Mouse (Mus musculus) hindlimb bud, embryonic 11.5 days (tissue): Measurements from ENCODE around the gene Arhgef12.

Experiments used
- DNase-seq: peaks from one replicate; pipeline ENCODE4 v3.0.0-alpha.2; 2012; ENCODE audit warnings: low read depth, low spot score; ENCODE audit errors: extremely low spot score

Gene Arhgef12

DNA sequence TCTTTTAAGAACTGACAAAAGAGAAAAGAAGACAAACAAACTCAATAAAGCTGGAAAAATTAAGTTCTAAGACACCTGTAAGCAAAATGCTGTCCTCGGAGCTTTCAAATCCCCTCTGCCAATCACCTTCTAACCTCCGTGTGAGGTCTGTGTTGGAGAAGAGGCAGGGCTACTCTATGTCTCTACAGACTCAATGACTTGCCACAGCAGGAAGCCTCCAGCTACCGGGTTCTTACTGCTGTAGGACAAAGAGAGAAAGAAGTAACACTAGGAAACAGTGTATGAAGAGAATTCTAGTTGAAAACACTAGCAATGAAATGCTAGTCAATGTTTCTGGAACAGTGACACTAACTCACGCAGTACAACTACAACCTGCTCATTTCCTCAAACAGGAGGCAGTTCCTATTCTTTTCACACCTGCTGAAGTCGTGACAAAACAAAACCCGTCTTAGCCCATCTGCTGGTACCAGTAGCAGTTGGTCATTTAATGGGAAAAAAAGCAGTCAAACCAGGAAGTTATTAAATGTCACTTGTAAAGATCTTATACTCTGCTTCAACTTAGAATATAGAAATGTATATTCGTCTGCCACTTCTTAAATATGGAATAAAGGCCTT lies 23.5 kb downstream of the Arhgef12 start:
- no peak for DNase-seq

DNA sequence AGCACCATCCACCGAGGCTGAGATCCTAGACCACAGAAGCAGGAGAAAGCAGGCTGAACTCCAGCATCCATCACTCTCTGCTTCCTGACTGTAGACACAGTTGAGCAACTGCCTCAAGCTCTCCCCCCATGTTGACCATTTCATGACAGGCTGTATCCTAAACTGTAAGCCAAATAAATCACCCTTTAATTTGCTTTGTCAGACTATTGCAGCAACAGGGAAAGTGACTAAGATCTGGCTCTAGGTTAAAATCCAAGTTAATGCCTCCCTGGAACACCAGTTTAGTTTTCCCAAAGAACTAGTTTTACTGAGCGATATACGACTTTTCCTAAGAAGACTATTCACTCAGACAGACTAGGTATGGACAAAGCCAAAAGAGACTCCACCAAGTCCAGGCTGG lies 28.3 kb downstream of the Arhgef12 start:
- DNase-seq: no peak

GRCm38 (mm10) chr9:43076163-43076562 lies 30.9 kb downstream of the Arhgef12 start:
- no peak for DNase-seq

DNA sequence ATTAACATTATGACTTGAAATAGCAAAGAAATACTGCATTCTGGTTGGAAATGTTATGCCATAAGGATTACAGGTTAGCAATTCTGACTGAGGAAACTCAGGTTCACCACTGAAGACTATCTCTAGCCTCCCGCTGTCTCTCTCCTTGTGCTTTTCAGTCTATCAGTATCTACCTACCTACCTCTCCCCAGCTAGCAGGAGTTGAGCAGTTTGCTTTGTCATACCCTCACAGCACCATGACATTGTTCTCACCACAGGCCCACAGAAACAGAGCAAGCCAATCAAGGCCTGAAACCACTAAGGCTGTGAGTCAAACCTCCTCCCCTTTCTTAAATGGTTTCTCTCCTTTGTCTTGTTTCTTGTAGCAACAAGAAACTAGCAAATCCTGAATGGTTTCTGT lies 32.4 kb downstream of the Arhgef12 start:
- no peak for DNase-seq

DNA sequence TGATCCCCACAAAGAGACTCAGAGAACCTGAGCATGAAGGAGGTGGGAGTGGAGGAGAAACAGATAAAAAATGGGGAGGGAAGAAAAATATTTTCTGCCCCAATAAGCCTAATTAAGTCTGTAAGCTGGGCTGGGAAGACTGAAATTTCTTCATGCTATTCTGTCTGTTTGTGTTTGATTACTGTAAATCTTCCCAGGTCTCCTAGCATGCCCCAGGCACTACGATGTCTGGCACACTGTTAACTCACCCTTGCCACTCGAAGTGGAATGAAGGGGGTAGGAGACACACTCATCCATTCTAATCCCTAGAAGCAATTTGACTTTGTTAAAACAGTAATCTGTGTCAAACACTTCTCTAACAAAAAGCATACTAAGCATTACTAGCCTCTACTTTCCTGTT lies 35.3 kb downstream of the Arhgef12 start:
- no peak for DNase-seq

GRCm38 (mm10) chr9:43071176-43071575 lies 35.9 kb downstream of the Arhgef12 start:
- no peak for DNase-seq

DNA sequence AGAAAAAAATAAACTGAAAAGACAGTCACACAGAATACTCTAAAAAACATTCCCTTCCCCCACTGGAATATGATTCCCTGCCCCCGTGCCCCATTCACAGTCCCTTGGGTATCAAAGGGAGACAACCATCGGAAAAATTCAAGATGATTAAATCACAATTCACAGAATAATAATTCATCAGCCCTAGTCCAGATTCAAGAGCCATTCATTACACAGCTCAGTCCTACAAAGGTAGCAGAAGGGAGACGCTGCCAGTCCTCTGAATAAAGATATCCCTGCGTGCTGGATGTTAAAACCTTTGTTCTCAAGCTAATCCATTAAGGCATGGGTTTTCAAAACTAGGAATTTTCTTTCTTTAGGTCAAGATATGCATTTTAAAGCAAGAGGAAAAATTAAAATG lies 36.5 kb downstream of the Arhgef12 start:
- no peak for DNase-seq

DNA sequence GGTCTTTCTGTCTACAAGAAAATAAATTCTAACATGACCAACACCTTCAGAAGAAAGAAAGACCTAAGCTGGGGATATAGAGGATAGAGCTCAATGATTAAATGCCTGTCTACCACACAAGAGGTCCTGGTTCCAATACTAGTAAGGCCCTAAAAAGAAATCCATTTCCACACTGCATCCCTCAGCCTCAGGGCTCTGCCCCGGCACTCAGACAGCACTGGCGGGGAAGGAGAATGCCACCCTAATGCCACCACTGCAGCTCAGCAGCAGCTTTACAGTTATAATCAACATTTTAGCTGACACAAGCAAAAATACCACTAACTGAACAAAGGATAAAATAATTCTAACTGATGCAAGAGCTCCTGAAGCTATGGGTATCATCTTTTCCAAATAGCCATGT lies 36.9 kb downstream of the Arhgef12 start:
- DNase-seq: no peak

GRCm38 (mm10) chr9:43067896-43068295 lies 39.1 kb downstream of the Arhgef12 start:
- DNase-seq: no peak

DNA sequence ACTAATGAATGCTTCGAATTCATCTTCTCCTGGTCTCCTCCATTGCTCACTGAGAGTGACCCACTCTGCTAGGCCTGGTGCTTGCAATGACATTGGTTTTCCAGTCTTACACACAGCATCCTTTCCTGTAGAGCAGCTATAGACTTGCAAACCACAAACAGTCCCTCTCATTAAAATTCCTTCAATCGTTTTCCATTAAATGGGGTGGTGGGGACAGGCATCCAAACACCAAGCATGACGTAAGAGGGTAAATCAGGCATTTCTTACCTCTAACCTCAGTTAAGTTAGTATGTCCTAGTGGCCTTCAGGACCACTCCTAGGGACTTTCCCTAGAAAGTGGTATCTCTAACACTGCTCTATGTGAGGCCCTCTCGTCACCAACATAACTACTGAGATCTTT lies 41.8 kb downstream of the Arhgef12 start:
- no peak for DNase-seq

DNA sequence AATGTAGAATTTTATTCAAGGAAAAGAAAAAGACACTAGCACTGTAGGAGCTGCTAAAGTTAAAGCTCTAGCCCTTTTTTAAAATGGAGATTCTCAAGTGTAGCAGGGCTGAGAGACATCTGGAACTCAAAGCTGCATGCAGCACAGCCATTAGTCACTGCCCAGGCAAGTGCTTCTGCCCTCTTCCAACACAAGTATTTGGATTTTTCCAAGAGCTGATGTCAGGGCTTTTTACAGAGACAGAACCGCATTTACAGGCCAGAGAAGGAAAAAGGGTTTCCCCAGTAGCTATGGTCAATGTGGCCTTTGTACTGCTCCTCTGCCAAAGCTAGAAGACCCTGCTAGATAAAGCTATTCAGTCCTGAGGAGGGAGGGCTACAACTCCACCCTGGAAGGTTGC lies 45.5 kb downstream of the Arhgef12 start:
- no peak for DNase-seq

GRCm38 (mm10) chr9:43050391-43050790 lies 56.6 kb downstream of the Arhgef12 start:
- no peak for DNase-seq

- no peak for DNase-seq
Observed at GRCm38 (mm10) chr9:43044481-43044880, 62.6 kb downstream of the Arhgef12 start.

DNA sequence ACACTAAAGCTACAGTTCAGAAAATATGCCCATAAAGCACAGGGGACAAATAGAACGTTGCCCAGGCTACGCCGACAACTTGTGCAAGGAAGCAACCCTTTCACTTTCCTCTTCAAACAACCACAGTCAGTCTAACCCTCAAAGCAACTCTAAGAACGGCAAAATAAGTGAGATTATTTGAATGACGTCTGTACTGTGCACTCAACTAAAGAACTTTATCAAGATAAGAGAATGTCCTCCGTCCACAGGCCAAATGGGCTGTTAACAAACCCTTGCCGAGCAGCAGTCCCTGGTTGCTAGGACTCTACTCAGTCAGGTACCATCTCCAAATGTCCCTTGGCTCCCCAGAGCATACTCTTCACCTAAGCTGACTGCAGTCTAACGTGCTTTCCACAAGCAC lies 68.6 kb downstream of the Arhgef12 start:
- no peak for DNase-seq

GRCm38 (mm10) chr9:43035208-43035607 lies 71.8 kb downstream of the Arhgef12 start:
- DNase-seq: peak; percentile 8

DNA sequence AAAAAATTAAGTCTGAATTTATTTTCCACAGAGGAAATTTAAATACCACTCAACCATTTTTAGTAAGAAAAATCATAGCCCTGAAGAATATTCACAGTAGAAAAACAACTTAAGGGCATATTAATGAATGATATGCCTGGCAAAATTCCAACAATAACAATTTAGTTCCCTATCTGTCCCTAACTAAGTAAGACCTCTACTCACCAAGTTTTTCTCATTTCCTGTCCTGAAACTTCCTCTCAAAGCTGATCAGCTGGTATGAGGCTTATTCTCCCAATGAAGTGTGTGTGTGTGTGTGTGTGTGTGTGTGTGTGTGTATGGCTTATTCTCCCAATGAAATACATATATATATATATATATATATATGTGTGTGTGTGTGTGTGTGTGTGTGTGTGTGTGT lies 72.8 kb downstream of the Arhgef12 start:
- no peak for DNase-seq

- no peak for DNase-seq
Observed at GRCm38 (mm10) chr9:43027757-43028156, 79.3 kb downstream of the Arhgef12 start.

GRCm38 (mm10) chr9:43021515-43022251 lies 85.4 kb downstream of the Arhgef12 start:
- DNase-seq: no peak

DNA sequence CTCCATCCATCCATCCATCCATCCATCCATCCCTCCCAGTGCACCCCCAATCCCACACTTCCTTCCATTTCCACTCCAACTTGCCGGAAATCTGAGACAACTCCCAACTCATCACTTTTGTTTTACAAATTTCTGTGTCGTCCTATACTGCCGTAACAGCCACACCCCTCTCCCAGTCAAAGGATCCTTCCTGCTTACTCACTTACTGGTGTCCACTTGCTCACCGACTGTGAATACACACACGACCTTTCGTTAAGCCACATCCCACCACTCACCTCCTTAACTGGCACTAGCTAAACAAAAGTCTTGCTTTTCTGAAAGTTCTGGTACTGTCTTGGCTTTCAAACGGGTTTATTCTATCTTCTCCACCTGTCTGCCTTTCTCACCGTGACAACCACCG lies 87.4 kb downstream of the Arhgef12 start:
- no peak for DNase-seq

GRCm38 (mm10) chr9:43015786-43016185 lies 91.3 kb downstream of the Arhgef12 start:
- no peak for DNase-seq

GRCm38 (mm10) chr9:43015366-43015765 lies 91.7 kb downstream of the Arhgef12 start:
- no peak for DNase-seq

- DNase-seq: no peak
Observed at GRCm38 (mm10) chr9:43014886-43015285, 92.2 kb downstream of the Arhgef12 start.

DNA sequence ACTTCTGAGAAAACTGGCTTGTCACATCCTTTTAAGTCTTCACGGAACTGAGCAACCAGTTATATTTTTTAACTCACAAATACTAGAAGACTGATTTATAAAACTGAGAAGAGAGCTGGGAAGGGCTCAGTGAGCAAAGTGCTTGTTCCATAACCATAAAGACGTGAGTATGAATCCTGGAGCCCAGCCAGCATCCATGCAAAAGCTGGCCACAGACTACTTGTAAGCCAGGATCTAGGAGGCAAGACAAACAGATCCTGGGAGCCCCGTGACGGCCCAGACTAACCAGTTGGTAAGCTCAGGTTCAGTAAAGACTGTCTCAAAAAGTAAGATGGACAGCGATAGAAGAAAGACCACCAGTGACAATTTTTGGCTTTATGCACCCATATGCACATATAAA lies 94.5 kb downstream of the Arhgef12 start:
- no peak for DNase-seq
